Mouse (Mus musculus): ENCODE data around the gene Wdr34.

DNA sequence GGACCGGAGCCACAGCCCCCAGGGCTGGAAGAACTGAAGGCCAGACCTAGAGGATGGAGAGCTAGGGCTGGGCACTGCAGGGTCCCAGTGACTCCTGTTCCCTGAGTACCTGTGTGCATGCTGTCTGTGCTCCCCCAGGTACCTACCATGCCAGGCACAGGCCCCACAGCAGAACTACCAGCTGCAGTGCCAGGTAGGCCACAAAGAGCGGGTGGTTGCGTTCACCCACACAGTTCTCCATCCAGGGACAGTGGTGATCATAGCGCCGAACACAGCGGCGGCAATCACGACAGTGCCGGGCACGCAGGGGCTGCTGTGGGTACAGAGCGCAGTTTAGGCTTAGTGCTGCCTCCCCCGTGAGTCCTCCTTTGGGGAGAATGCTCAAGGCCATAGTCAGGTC lies 42.8 kb upstream of the Wdr34 start:
- TF ChIP-seq CTCF (IDR thresholded peaks at IDR 0.05; ENCODE audit: extremely low read depth, insufficient read length, insufficient replicate concordance, low read depth, low read length) (no peak), POLR2A (IDR thresholded peaks at IDR 0.05; ENCODE audit: low read depth, low read length) (no peak)

Measured in small intestine, adult 2 months (tissue).